9 mouse cellular contexts compared by ENCODE assay signal in genomic region chr19:9899780-9900146, GRCm38 (mm10). TPM values are rescaled to one million over a fixed set of nuclear protein-coding genes. Genes with fewer than 3 reads are reported as not detected.
DNase-seq lines count a peak whose midpoint lies in the region; ATAC-seq and TF ChIP-seq lines count a peak whose summit lies in the region.
"Had no signal": no experiment of that assay in that cellular context is flagged by ENCODE, and none has a peak within 500 bp of the region (broad histone marks: within the 10 kb centered on the region; RNA-seq: fewer than 3 reads in every experiment).

No protein-coding gene starts in this region.

- H3K4me3 ChIP-seq in heart, adult 2 months = peak overlapping the region; percentile 87
- H3K4me3 ChIP-seq in E14TG2a.4 (replicated peaks; ENCODE audit: low read length) (peak overlapping the region; percentile 98), macrophage (ENCODE audit: inconsistent target) (peak overlapping the region; percentile 93)
- H3K4me3 ChIP-seq in forebrain, embryonic 16.5 days (replicated peaks; ENCODE audit: low read length) = peak overlapping the region; percentile 91

- no peaks in the 10 kb centered on the region for H3K27me3 ChIP-seq in heart, adult 2 months (ENCODE audit: control insufficient read depth, insufficient read depth, low read length)
- no peaks in the 10 kb centered on the region for H3K27me3 ChIP-seq in E14TG2a.4 (ENCODE audit: insufficient read depth, low read length)
- H3K27me3 ChIP-seq in forebrain, embryonic 16.5 days (replicated peaks; ENCODE audit: control insufficient read depth, insufficient read depth, low read length) = no peaks in the 10 kb centered on the region

- no peak for TF ChIP-seq EP300 in heart, adult 2 months (IDR thresholded peaks at IDR 0.05; ENCODE audit: insufficient read depth, low read depth, low read length)

- 7% methylated on average over 10 of the region's 10 CpGs for WGBS in heart, adult 2 months
- 7% methylated on average over 10 of the region's 10 CpGs for WGBS in forebrain, embryonic 16.5 days
- 8% methylated on average over 10 of the region's 10 CpGs for WGBS in macrophage (ENCODE audit: missing documents)

- peak overlapping the region; percentile 14 for H3K9ac ChIP-seq in heart, adult 2 months (ENCODE audit: low read depth, low read length)
- H3K9ac ChIP-seq in forebrain, embryonic 16.5 days (replicated peaks; ENCODE audit: low read depth, low read length) = peak overlapping the region; percentile 58

- DNase-seq in heart, adult 2 months = no peak
- DNase-seq in heart, postnatal 4 days = no peak
- no peak for DNase-seq in adrenal gland, adult 18-20 months (ENCODE audit: low spot score in 2 of 2)
- DNase-seq in adrenal gland, postnatal 25 days = no peak
- DNase-seq in urinary bladder, postnatal 36 days (ENCODE audit: low spot score in 2 of 2) = no peak

- no peaks in the 10 kb centered on the region; the same call in 1 of the 2 replicates for H3K36me3 ChIP-seq in heart, adult 2 months (ENCODE audit: control insufficient read depth, insufficient read depth, low read length)
- H3K36me3 ChIP-seq in E14TG2a.4 (ENCODE audit: insufficient read depth, low read length) = peaks cover 33% of the 10 kb centered on the region
- H3K36me3 ChIP-seq in forebrain, embryonic 16.5 days (ENCODE audit: control insufficient read depth, insufficient read depth) = no peaks in the 10 kb centered on the region
- H3K36me3 ChIP-seq in macrophage (ENCODE audit: inconsistent target) = no peaks in the 10 kb centered on the region

- peaks cover 3% of the 10 kb centered on the region; the same call in 1 of the 2 replicates for H3K79me2 ChIP-seq in heart, adult 2 months (replicated peaks; ENCODE audit: control insufficient read depth, insufficient read depth, low read length)
- H3K79me2 ChIP-seq in macrophage (ENCODE audit: inconsistent target) = peaks cover 44% of the 10 kb centered on the region

- peaks cover 1% of the 10 kb centered on the region for H3K4me1 ChIP-seq in heart, adult 2 months (ENCODE audit: control insufficient read depth, insufficient read depth, low read length)
- peaks cover 52% of the 10 kb centered on the region for H3K4me1 ChIP-seq in E14TG2a.4 (replicated peaks; ENCODE audit: low read depth, low read length)
- peaks cover 21% of the 10 kb centered on the region for H3K4me1 ChIP-seq in forebrain, embryonic 16.5 days (replicated peaks; ENCODE audit: control insufficient read depth, insufficient read depth, low read length)

- peak overlapping the region; percentile 63 for H3K4me2 ChIP-seq in forebrain, embryonic 16.5 days (ENCODE audit: low read length)

- H3K9me3 ChIP-seq in E14TG2a.4 (ENCODE audit: low read length) = no peaks in the 10 kb centered on the region
- H3K9me3 ChIP-seq in forebrain, embryonic 16.5 days (ENCODE audit: control insufficient read depth, low read length) = no peaks in the 10 kb centered on the region

- ATAC-seq in forebrain, embryonic 16.5 days = peak; percentile 84

- no peak for TF ChIP-seq POLR2A in heart, adult 2 months (IDR thresholded peaks at IDR 0.05; ENCODE audit: insufficient read depth, low read depth, low read length)

- TF ChIP-seq CTCF in heart, adult 2 months (IDR thresholded peaks at IDR 0.05) = no peak
- no peak for TF ChIP-seq CTCF in E14TG2a.4 (conservative IDR thresholded peaks at IDR 0.05; ENCODE audit: low read length)

- intact Hi-C loops in heart, adult 2 months (cut with DNase I) = no loop called here

- peak overlapping the region; percentile 76 for H3K27ac ChIP-seq in heart, adult 2 months
- peak overlapping the region; percentile 92 for H3K27ac ChIP-seq in forebrain, embryonic 16.5 days (ENCODE audit: low read length)
- peak overlapping the region; percentile 79 for H3K27ac ChIP-seq in macrophage

RNA-seq across cellular contexts. Expression of gene Incenp, which starts 0.4 kb away (rescaled TPM):
- 1 to 10 TPM; 2.6 to 5.5 TPM for total RNA-seq in heart, adult 2 months (2021)
- 2.9 and 4.5 TPM in 2 replicates for polyA plus RNA-seq in heart, adult 2 months (2012; rRNA removed)
- total RNA-seq in heart, postnatal 4 days (2021) = 10 to 100 TPM; 66.8 to 68.2 TPM
- polyA plus RNA-seq in forebrain, embryonic 16.5 days (2015; fragmentation: Nextera tagmentation; extraction: Ambion mirVana) = 43.0 and 48.6 TPM in 2 replicates
- total RNA-seq in macrophage (2018; cell fraction: chromatin; rRNA removed) = 100 to 1,000 TPM in 13 of 26 experiments, 10 to 100 TPM in 13; 11.0 to 260 (median 108) TPM
- total RNA-seq in macrophage (2018; cell fraction: cytosol; rRNA removed) = 10 to 100 TPM; 14.9 to 49.5 (median 37.8) TPM
- total RNA-seq in macrophage (2018; cell fraction: nucleus; rRNA removed) = 100 to 1,000 TPM in 2 of 26 experiments, 10 to 100 TPM in 24; 19.3 to 115 (median 57.5) TPM
- polyA plus RNA-seq in macrophage (2018) = 37.8 to 67.1 TPM (median 51.1 TPM) in 3 replicates
- total RNA-seq in adrenal gland, adult 18-20 months (2021) = 1 to 10 TPM; 6.0 to 7.8 TPM
- 28.3 and 32.4 TPM in 2 replicates for total RNA-seq in adrenal gland, postnatal 25 days (2021)

RNA-seq across cellular contexts. Expression of gene Scgb2a2, which starts 52.4 kb away (rescaled TPM):
- not detected for total RNA-seq in heart, adult 2 months (2021)
- not detected in 2 replicates for polyA plus RNA-seq in heart, adult 2 months (2012; rRNA removed)
- total RNA-seq in heart, postnatal 4 days (2021) = not detected
- not detected in 2 replicates for polyA plus RNA-seq in forebrain, embryonic 16.5 days (2015; fragmentation: Nextera tagmentation; extraction: Ambion mirVana)
- total RNA-seq in macrophage (2018; cell fraction: chromatin; rRNA removed) = not detected
- total RNA-seq in macrophage (2018; cell fraction: cytosol; rRNA removed) = not detected
- not detected for total RNA-seq in macrophage (2018; cell fraction: nucleus; rRNA removed)
- not detected in 3 replicates for polyA plus RNA-seq in macrophage (2018)
- total RNA-seq in adrenal gland, adult 18-20 months (2021) = not detected
- not detected in 2 replicates for total RNA-seq in adrenal gland, postnatal 25 days (2021)
- total RNA-seq: hematopoietic stem cell, adult 5-6 weeks had no signal
